Mouse (Mus musculus) brown adipose tissue, adult 24 weeks (tissue): ENCODE measurements around the gene Hectd1. TPM values are rescaled to one million over a fixed set of nuclear protein-coding genes. Genes with fewer than 3 reads are reported as not detected.

Source experiments
- H3K27ac ChIP-seq: fragments of 200-500 bp; replicated peaks from 2 replicates; pipeline ENCODE4 v1.5.1; 2012; ENCODE audit warnings: low read depth, mild to moderate bottlenecking, low read length
- H3K4me1 ChIP-seq: fragments of 200-500 bp; 2 replicates; pipeline ENCODE4 v1.6.1; 2012; ENCODE audit warnings: low read length, mixed read lengths; ENCODE audit not compliant: control insufficient read depth, insufficient read depth, insufficient read length
- H3K4me3 ChIP-seq: fragments of 200-500 bp; 2 replicates; pipeline ENCODE4 v1.5.1; 2012; ENCODE audit warnings: low read depth, mild to moderate bottlenecking, low read length, moderate library complexity; ENCODE audit not compliant: insufficient read depth
- polyA plus RNA-seq: library from polyadenylated mRNA; stranded (reverse); fragments of >200 nt; gene quantifications from 2 replicates; pipeline ENCODE4 v1.2.4, GENCODE M21; 2012; ENCODE audit not compliant: missing spikeins, insufficient read depth, insufficient read length

Hectd1 gene
- polyA plus RNA-seq, 1 experiment: 27.3 TPM

DNA sequence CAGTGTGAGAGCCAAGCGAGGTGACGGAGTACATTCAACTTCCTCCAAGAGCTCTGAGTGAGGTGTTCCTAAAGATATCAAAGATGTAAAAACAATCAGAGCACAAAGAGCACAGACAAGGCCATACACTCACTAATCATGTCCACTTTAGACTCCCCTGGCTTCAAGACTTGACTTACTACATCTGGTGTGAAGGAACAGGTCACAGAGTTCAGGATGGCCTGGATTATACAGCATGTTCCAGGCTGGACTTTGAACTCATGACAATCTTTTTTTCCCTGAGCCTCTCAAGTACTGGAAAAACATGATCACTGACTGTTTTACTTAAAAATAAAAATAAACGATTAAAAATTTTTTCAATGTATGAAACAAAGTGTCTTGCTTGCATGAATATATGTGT, 70.0 kb downstream of the Hectd1 start:
- no peak overlapping the region for H3K4me3 ChIP-seq
- no peak overlapping the region for H3K27ac ChIP-seq
- no peaks in the 10 kb centered on the region for H3K4me1 ChIP-seq

DNA sequence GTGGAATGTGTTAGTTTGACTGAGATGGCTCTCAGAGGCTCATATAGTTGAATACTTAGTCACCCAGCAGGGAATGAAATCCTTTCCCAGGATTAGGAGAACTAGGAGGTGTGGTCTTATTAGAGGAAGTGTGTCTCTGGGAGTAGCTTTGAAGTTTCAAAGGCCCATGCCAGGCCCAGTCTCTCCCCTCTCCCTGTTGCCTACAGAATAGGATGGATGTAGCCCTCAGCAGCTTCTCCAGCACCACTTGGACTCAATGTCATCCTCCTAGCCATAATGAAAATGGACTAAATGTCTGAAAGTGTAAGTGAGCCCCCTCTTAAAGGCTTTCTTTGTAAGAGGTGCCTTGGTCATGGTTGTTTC, 72.8 kb downstream of the Hectd1 start:
- H3K4me3 ChIP-seq: no peak overlapping the region
- H3K27ac ChIP-seq: no peak overlapping the region
- no peaks in the 10 kb centered on the region for H3K4me1 ChIP-seq

GRCm38 (mm10) chr12:51755938-51756598, 73.3 kb downstream of the Hectd1 start:
- no peaks in the 10 kb centered on the region for H3K4me1 ChIP-seq

GRCm38 (mm10) chr12:51747348-51747747, 82.0 kb downstream of the Hectd1 start:
- H3K27ac ChIP-seq: no peak overlapping the region
- no peak overlapping the region for H3K4me3 ChIP-seq
- H3K4me1 ChIP-seq: no peaks in the 10 kb centered on the region

More at GRCm38 (mm10) chr12:51755938-51756598, 73.3 kb downstream of the Hectd1 start:
- H3K4me3 ChIP-seq: no peak overlapping the region
- no peak overlapping the region for H3K27ac ChIP-seq

GRCm38 (mm10) chr12:51744957-51745356, 84.4 kb downstream of the Hectd1 start:
- H3K4me3 ChIP-seq: no peak overlapping the region
- no peak overlapping the region for H3K27ac ChIP-seq
- no peaks in the 10 kb centered on the region for H3K4me1 ChIP-seq

DNA sequence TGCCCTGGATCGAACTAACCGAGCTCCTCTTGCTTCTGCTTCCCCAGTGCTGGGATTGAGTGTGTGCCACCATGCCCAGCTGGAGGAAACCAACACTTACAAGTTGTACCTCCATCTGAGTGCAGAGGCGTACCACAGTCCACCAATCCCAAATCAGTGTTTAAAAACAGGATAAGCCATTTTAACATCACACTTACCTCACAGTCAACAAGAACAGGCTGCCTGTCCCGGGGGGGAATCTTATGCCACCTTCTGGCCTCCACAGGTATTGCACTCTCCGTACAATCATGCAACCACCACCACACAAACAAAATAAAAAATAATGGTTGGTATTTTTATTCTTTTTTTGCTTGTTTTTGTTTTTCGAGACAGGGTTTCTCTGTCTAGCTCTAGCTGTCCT, 87.6 kb downstream of the Hectd1 start:
- no peak overlapping the region for H3K4me3 ChIP-seq
- no peaks in the 10 kb centered on the region for H3K4me1 ChIP-seq
- no peak overlapping the region for H3K27ac ChIP-seq

DNA sequence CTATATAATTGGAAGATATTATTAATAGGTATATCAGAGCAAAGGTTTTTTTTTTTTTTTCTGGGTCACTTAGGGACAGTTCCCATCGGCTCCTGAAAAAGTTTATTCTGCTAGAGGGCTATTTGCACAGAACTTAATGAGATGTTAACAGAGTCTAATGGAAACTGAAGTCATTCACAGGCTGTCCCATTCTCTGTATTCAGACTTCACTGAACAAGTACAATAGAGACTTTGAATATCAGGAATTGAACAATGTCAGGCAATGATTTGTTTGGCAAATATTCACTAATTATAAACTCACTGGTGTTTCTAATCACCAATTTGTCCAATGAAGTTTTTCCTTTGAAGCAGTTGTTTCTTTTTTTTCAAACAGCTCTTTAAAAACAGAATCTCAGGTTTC, 92.5 kb downstream of the Hectd1 start:
- no peak overlapping the region for H3K4me3 ChIP-seq
- H3K4me1 ChIP-seq: no peaks in the 10 kb centered on the region
- H3K27ac ChIP-seq: no peak overlapping the region

GRCm38 (mm10) chr12:51736381-51736780, 93.0 kb downstream of the Hectd1 start:
- Histone ChIP-seq H3K27ac (no peak overlapping the region), H3K4me1 (no peaks in the 10 kb centered on the region), H3K4me3 (no peak overlapping the region)

- Histone ChIP-seq H3K4me3 (no peak overlapping the region), H3K27ac (no peak overlapping the region), H3K4me1 (no peaks in the 10 kb centered on the region)
Measured at GRCm38 (mm10) chr12:51735840-51736271, 93.5 kb downstream of the Hectd1 start.

- H3K27ac ChIP-seq: no peak overlapping the region
- no peaks in the 10 kb centered on the region for H3K4me1 ChIP-seq
- H3K4me3 ChIP-seq: 0 out of 2 replicates have a peak overlapping the region, but pooled peaks have one; percentile 8
Measured at GRCm38 (mm10) chr12:51734605-51735211, 94.6 kb downstream of the Hectd1 start.

GRCm38 (mm10) chr12:51729827-51730226, 99.5 kb downstream of the Hectd1 start:
- H3K4me3 ChIP-seq: no peak overlapping the region
- H3K27ac ChIP-seq: peak overlapping the region; percentile 91
- peaks cover 2% of the 10 kb centered on the region for H3K4me1 ChIP-seq

GRCm38 (mm10) chr12:51729058-51729457, 100.3 kb downstream of the Hectd1 start:
- Histone ChIP-seq H3K4me1 (peaks cover 2% of the 10 kb centered on the region), H3K27ac (peak overlapping the region; percentile 91), H3K4me3 (peak overlapping the region; percentile 39)

DNA sequence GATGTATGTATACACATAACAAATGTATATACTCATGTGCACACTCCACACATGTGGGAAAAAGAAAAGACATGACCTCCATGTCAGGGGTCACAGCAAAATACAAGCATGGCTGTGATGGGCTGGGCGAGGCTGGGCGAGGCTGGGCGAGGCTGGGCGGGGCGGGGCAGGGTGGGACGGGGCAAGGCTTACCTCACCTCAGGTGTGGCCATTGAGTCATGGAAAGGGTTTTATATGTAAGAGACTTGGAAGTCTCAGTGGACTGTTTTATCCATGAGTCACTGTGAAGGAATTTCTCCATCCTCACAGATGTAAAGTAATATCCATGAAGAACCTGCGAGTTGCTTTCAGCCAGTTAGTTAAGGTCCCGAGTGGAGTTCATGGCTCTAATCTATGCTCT, 107.5 kb downstream of the Hectd1 start:
- no peak overlapping the region for H3K4me3 ChIP-seq
- H3K27ac ChIP-seq: no peak overlapping the region
- H3K4me1 ChIP-seq: no peaks in the 10 kb centered on the region

DNA sequence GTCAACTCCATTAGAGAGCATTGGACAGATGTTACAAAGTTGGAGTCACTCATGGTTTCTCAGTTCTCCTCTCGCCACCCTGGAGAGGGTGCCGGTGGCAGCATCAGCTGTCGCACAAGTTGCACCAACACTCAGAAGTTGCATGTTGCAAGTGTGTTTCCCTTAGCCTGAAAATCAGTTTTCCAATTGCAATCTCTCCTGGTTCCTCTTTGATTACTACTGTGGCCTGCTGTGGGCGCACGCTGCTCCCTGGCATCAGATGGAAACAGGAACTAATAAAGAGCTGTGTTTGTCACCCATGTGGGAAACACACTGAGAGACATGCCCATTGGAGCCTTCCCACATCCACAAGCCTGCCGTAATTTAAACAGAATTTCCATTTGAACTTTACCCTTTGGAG, 110.7 kb downstream of the Hectd1 start:
- H3K27ac ChIP-seq: no peak overlapping the region
- H3K4me1 ChIP-seq: no peaks in the 10 kb centered on the region
- no peak overlapping the region for H3K4me3 ChIP-seq

DNA sequence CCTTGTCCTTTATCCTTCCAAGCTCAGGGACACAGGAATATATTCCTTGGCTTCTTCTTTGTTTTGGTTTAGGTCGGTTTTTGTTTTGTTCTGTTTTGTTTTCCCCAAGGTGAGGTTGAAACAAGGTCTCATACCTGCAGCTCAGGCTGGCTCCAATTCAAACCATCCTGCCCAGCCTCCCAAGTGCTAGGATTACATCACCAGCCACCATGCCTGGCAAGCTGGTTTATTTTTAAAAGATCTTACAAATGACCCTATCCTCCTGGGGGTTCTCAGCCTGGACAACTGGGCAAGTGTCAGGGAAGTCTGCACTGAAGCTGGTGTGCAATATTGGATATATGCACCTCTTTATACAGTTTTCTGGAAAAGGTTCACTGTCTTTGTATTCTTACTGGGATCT, 116.7 kb downstream of the Hectd1 start:
- H3K4me3 ChIP-seq: no peak overlapping the region
- peaks cover 3% of the 10 kb centered on the region for H3K4me1 ChIP-seq
- H3K27ac ChIP-seq: no peak overlapping the region

DNA sequence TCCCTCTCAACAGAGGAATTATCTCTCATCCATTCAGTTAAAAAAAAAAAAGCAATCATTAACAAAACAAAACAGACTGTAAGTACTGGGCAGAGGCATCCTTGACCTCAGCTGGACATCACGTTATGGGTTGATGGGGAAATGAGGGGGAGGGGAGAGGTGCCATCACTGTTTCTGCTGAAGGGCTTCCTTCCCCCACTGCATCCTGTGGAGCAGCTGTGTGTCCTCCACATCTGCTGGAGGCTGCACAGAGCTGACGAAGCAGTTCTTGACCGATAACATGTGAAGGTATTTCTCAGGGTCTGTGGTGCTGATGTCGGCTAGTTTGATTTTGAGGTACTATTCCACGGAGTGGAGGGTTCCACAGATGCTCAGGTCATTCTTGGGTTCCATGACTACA, 119.2 kb downstream of the Hectd1 start:
- no peak overlapping the region for H3K4me3 ChIP-seq
- H3K4me1 ChIP-seq: peaks cover 3% of the 10 kb centered on the region
- no peak overlapping the region for H3K27ac ChIP-seq
